Mouse (Mus musculus) forebrain, embryonic 14.5 days (tissue): ENCODE measurements around the gene Zswim7. TPM values are rescaled to one million over a fixed set of nuclear protein-coding genes. Genes with fewer than 3 reads are reported as not detected.

Experiments used
- ATAC-seq: fragments of 200-750 bp; cut with Nextera tagmentation; 2 replicates; pipeline ENCODE4 v1.8.0; 2017; ENCODE audit warnings: mild to moderate bottlenecking, moderate library complexity
- DNase-seq: peaks from one replicate; pipeline ENCODE4 v3.0.0-alpha.2; 2015; ENCODE audit warnings: low spot score
- H3K27ac ChIP-seq: fragments of 300-500 bp; sonication (generic); 2 replicates; pipeline ENCODE4 v1.5.1; 2014; ENCODE audit warnings: low read depth, mild to moderate bottlenecking, control low read depth, low read length, moderate library complexity
- H3K27me3 ChIP-seq: fragments of 300-500 bp; sonication (generic); replicated peaks from 2 replicates; pipeline ENCODE4 v1.6.1; 2014; ENCODE audit warnings: low read length, control low read depth, mixed read lengths; ENCODE audit not compliant: control insufficient read depth, insufficient read depth
- H3K36me3 ChIP-seq: fragments of 300-500 bp; sonication (generic); 2 replicates; pipeline ENCODE4 v1.6.1; 2014; ENCODE audit warnings: low read length, control low read depth; ENCODE audit not compliant: control insufficient read depth, insufficient read depth
- H3K4me1 ChIP-seq: fragments of 300-500 bp; sonication (generic); 2 replicates; pipeline ENCODE4 v1.6.1; 2014; ENCODE audit warnings: antibody characterized with exemption, low read length, control low read depth; ENCODE audit not compliant: control insufficient read depth, insufficient read depth
- H3K4me2 ChIP-seq: fragments of 300-500 bp; sonication (generic); 2 replicates; pipeline ENCODE4 v1.6.1; 2014; ENCODE audit warnings: mild to moderate bottlenecking, control low read depth, low read length
- H3K4me3 ChIP-seq: fragments of 300-500 bp; sonication (generic); 2 replicates; pipeline ENCODE4 v1.5.1; 2014; ENCODE audit warnings: low read depth, low read length, control low read depth
- H3K9ac ChIP-seq: fragments of 300-500 bp; sonication (generic); 2 replicates; pipeline ENCODE4 v1.6.1; 2014; ENCODE audit warnings: mild to moderate bottlenecking, low read length, control low read depth, moderate library complexity
- H3K9me3 ChIP-seq: fragments of 300-500 bp; sonication (generic); replicated peaks from 2 replicates; pipeline ENCODE4 v1.6.1; 2016; ENCODE audit warnings: low read length, control low read depth, mixed read lengths; ENCODE audit not compliant: control insufficient read depth
- WGBS: fragments of 180-500 bp; shearing (Covaris S2); extraction: QIAGEN DNeasy Blood & Tissue Kit; methylation state at CpG from one replicate; pipeline ENCODE4 v1.1.7; 2014; 5-methylcytosine and 5-hydroxymethylcytosine counted together
- polyA plus RNA-seq: library from polyadenylated mRNA; unstranded; fragments of >200 nt; fragmentation: Nextera tagmentation; extraction: Ambion mirVana; gene quantifications from 2 replicates; pipeline ENCODE4 v1.2.1, GENCODE M21; 2014

The Zswim7 gene
- polyA plus RNA-seq, 1 experiment from 2014 or later: 14.8 TPM

DNA sequence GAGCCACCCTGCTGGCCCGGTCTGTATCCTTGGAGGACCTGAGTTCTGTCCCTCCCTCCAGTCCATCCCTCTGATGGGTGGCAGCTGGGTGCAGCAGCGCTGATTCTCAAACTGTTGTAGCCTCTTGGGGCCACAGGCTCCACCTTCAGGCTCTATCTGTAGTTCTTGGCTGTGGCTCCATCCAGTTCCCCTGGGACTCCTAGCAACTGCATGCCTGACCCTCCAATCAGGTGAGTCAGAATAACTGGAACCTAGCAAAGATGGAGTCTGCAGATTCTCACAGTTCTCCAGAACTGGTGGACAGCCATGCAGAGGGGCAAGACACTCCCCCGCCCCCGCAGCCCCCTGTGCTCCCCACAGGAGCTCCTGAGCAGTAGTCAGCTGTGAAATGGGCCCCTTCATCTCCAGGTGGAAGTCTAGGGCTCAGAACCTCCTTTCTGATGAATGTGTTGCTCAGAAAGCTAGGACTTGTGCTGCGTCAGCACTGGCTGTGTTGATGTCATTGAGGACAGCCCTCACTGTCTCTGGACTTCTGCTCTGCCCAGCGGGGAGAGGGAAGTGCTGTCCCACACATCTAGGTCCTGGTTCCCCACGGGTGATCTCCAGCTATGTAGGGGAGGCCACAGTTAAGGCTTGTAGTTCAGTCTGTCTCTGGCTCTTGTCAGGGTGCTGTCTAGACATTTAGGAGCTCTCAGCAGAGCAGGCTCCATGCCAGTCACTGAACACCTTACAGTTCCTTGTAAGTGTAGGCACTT lies 60.2 kb downstream of the Zswim7 start:
- H3K27me3 ChIP-seq: no peaks in the 10 kb centered on the region
- no peaks in the 10 kb centered on the region for H3K4me1 ChIP-seq
- DNase-seq (no peak), ATAC-seq (no peak)
- no peak overlapping the region for H3K4me3 ChIP-seq
- 84% methylated on average over 7 of the region's 7 CpGs for WGBS
- H3K36me3 ChIP-seq: peaks cover 4% of the 10 kb centered on the region; the same call in 1 of the 2 replicates
- no peak overlapping the region for H3K9ac ChIP-seq
- H3K4me2 ChIP-seq: no peak overlapping the region
- no peak overlapping the region for H3K27ac ChIP-seq
- H3K9me3 ChIP-seq: no peaks in the 10 kb centered on the region

DNA sequence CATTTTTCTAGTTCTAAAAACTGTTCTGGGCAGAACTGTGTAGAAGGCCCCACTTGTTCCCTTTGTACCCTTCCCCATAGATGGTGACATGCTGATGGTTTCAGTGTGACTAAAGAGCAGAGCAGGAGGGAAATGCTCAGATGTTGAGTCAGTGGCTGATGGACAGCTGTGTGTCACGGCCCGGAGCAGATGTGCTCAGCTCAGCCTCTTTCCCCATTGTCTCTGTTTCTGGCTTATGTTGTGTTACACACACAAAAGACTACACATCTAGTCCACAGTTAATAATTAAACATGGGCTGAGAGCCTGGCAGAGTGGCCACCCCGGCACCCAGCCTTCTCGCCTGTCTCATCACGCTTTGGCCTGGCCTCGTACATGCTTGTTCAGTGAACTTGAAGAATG lies 63.4 kb downstream of the Zswim7 start:
- Histone ChIP-seq H3K27me3 (no peaks in the 10 kb centered on the region), H3K4me1 (no peaks in the 10 kb centered on the region), H3K4me2 (no peak overlapping the region), H3K36me3 (peaks cover 4% of the 10 kb centered on the region; the same call in 1 of the 2 replicates), H3K9me3 (no peaks in the 10 kb centered on the region), H3K4me3 (no peak overlapping the region), H3K27ac (no peak overlapping the region), H3K9ac (no peak overlapping the region)
- no peak for ATAC-seq
- 73% methylated on average over 6 of the region's 6 CpGs for WGBS
- no peak for DNase-seq

Other genes with a start within 250 kb of the Zswim7 start
- gene Adora2b, start 32.4 kb downstream of the Zswim7 start, polyA plus RNA-seq: 2.1 and 2.9 TPM in 2 replicates
- 17.7 and 25.1 TPM in 2 replicates for gene Ttc19, start 98 bp upstream of the Zswim7 start, polyA plus RNA-seq
- 5.7 TPM in 2 replicates for gene Pigl, start 177.1 kb upstream of the Zswim7 start, polyA plus RNA-seq
- gene Ncor1, start 177.2 kb upstream of the Zswim7 start, polyA plus RNA-seq: 92.3 and 134 TPM in 2 replicates